Mouse (Mus musculus) lung, postnatal 0 days (tissue): ENCODE measurements around the gene Adck1. TPM values are rescaled to one million over a fixed set of nuclear protein-coding genes. Genes with fewer than 3 reads are reported as not detected.
"Not testable (repeated sequence)": the region's sequence is repeated elsewhere in the genome, so short reads cannot be mapped to it uniquely, and the experiment has no call there.

Source experiments
- ATAC-seq: fragments of 200-750 bp; cut with Nextera tagmentation; 2 replicates; pipeline ENCODE4 v1.8.0; 2017; ENCODE audit warnings: moderate library complexity
- DNase-seq: peaks from one replicate; pipeline ENCODE4 v3.0.0-alpha.2; 2016; ENCODE audit warnings: low spot score
- H3K27ac ChIP-seq: fragments of 300-500 bp; sonication (generic); 2 replicates; pipeline ENCODE4 v1.5.1; 2014; ENCODE audit warnings: antibody characterized with exemption, mild to moderate bottlenecking, low read length, mixed read lengths
- H3K27me3 ChIP-seq: fragments of 300-500 bp; sonication (generic); replicated peaks from 2 replicates; pipeline ENCODE4 v1.6.1; 2014; ENCODE audit warnings: low read length, mixed read lengths; ENCODE audit not compliant: insufficient read depth
- H3K36me3 ChIP-seq: fragments of 300-500 bp; sonication (generic); 2 replicates; pipeline ENCODE4 v1.6.1; 2014; ENCODE audit warnings: low read length, mixed read lengths; ENCODE audit not compliant: insufficient read depth
- H3K4me1 ChIP-seq: fragments of 300-500 bp; sonication (generic); 2 replicates; pipeline ENCODE4 v1.6.1; 2014; ENCODE audit warnings: antibody characterized with exemption, low read depth, low read length, mixed read lengths; ENCODE audit not compliant: insufficient read depth
- H3K4me2 ChIP-seq: fragments of 300-500 bp; sonication (generic); replicated peaks from 2 replicates; pipeline ENCODE4 v1.6.1; 2014; ENCODE audit warnings: low read depth, mild to moderate bottlenecking, low read length, moderate library complexity, mixed read lengths
- H3K4me3 ChIP-seq: fragments of 300-500 bp; sonication (generic); 2 replicates; pipeline ENCODE4 v1.5.1; 2014; ENCODE audit warnings: low read depth, low read length
- H3K9ac ChIP-seq: fragments of 300-500 bp; sonication (generic); replicated peaks from 2 replicates; pipeline ENCODE4 v1.6.1; 2014; ENCODE audit warnings: low read depth, mild to moderate bottlenecking
- H3K9me3 ChIP-seq: fragments of 300-500 bp; sonication (generic); 2 replicates; pipeline ENCODE4 v1.6.1; 2016; ENCODE audit warnings: low read length, mixed read lengths
- CTCF ChIP-seq: IDR thresholded peaks from 2 replicates; pipeline ENCODE4 v1.5.1; 2016; ENCODE audit warnings: antibody characterized with exemption, mild to moderate bottlenecking
- EP300 ChIP-seq: IDR thresholded peaks from 2 replicates; pipeline ENCODE4 v1.6.1; 2016; ENCODE audit warnings: antibody characterized with exemption, mild to moderate bottlenecking, control low read depth
- WGBS: fragments of 180-500 bp; shearing (Covaris S2); extraction: QIAGEN DNeasy Blood & Tissue Kit; methylation state at CpG from one replicate; pipeline ENCODE4 v1.1.7; 2014; 5-methylcytosine and 5-hydroxymethylcytosine counted together
- polyA plus RNA-seq: library from polyadenylated mRNA; unstranded; fragments of >200 nt; fragmentation: Nextera tagmentation; extraction: Ambion mirVana; gene quantifications from 2 replicates; pipeline ENCODE4 v1.2.1, GENCODE M21; 2015

Gene Adck1
- polyA plus RNA-seq, 1 experiment from 2014 or later = 12.9 TPM

- WGBS = 78% methylated on average over 6 of the region's 6 CpGs
- ATAC-seq = no peak
- no peak for DNase-seq
- Histone ChIP-seq H3K27ac (no peak overlapping the region), H3K4me3 (no peak overlapping the region), H3K9me3 (no peaks in the 10 kb centered on the region), H3K36me3 (no peaks in the 10 kb centered on the region), H3K9ac (no peak overlapping the region), H3K4me1 (no peaks in the 10 kb centered on the region), H3K4me2 (no peak overlapping the region), H3K27me3 (no peaks in the 10 kb centered on the region)
- TF ChIP-seq EP300 (no peak), CTCF (no peak)
Measured at GRCm38 (mm10) chr12:88466801-88467200, 106.4 kb downstream of the Adck1 start.

GRCm38 (mm10) chr12:88467257-88467656 is 106.9 kb downstream of the Adck1 start:
- Histone ChIP-seq H3K36me3 (no peaks in the 10 kb centered on the region), H3K4me1 (no peaks in the 10 kb centered on the region), H3K9ac (no peak overlapping the region), H3K4me3 (no peak overlapping the region), H3K4me2 (no peak overlapping the region), H3K27me3 (no peaks in the 10 kb centered on the region), H3K9me3 (no peaks in the 10 kb centered on the region), H3K27ac (no peak overlapping the region)
- ATAC-seq (no peak), DNase-seq (no peak)
- TF ChIP-seq EP300 (no peak), CTCF (no peak)
- 47% methylated on average over 3 of the region's 3 CpGs for WGBS

GRCm38 (mm10) chr12:88467935-88468465 is 107.6 kb downstream of the Adck1 start:
- TF ChIP-seq EP300 (no peak), CTCF (0 out of 2 replicates have a peak, but pooled peaks have one; percentile 3)
- 69% methylated on average over 5 of the region's 5 CpGs for WGBS
- Histone ChIP-seq H3K9ac (no peak overlapping the region), H3K27ac (no peak overlapping the region), H3K27me3 (no peaks in the 10 kb centered on the region), H3K4me1 (no peaks in the 10 kb centered on the region), H3K4me3 (no peak overlapping the region), H3K36me3 (no peaks in the 10 kb centered on the region), H3K9me3 (no peaks in the 10 kb centered on the region), H3K4me2 (no peak overlapping the region)
- DNase-seq (no peak), ATAC-seq (no peak)

- H3K9me3 ChIP-seq = no peaks in the 10 kb centered on the region
- no peaks in the 10 kb centered on the region for H3K27me3 ChIP-seq
- no peaks in the 10 kb centered on the region for H3K4me1 ChIP-seq
- H3K27ac ChIP-seq = no peak overlapping the region
- DNase-seq = no peak
- WGBS = 72% methylated on average over 6 of the region's 6 CpGs
- H3K9ac ChIP-seq = no peak overlapping the region
- H3K4me3 ChIP-seq = no peak overlapping the region
- H3K36me3 ChIP-seq = no peaks in the 10 kb centered on the region
- no peak overlapping the region for H3K4me2 ChIP-seq
- TF ChIP-seq EP300 (no peak), CTCF (no peak)
- ATAC-seq = no peak
Measured at GRCm38 (mm10) chr12:88468691-88469090, 108.3 kb downstream of the Adck1 start.

- DNase-seq, H3K9ac ChIP-seq, ATAC-seq: not testable (repeated sequence)
Measured at GRCm38 (mm10) chr12:88471884-88472283, 111.5 kb downstream of the Adck1 start.

GRCm38 (mm10) chr12:88472832-88473231 is 112.5 kb downstream of the Adck1 start:
- no peak overlapping the region for H3K9ac ChIP-seq
- H3K27me3 ChIP-seq = no peaks in the 10 kb centered on the region
- H3K36me3 ChIP-seq = no peaks in the 10 kb centered on the region
- no peak overlapping the region for H3K4me2 ChIP-seq
- H3K4me1 ChIP-seq = no peaks in the 10 kb centered on the region
- 69% methylated on average over 3 of the region's 3 CpGs for WGBS
- ATAC-seq = no peak
- no peaks in the 10 kb centered on the region for H3K9me3 ChIP-seq
- TF ChIP-seq CTCF = no peak
- no peak for TF ChIP-seq EP300
- no peak for DNase-seq
- no peak overlapping the region for H3K4me3 ChIP-seq
- no peak overlapping the region for H3K27ac ChIP-seq

More at GRCm38 (mm10) chr12:88471884-88472283, 111.5 kb downstream of the Adck1 start:
- H3K4me3 ChIP-seq, H3K27me3 ChIP-seq, H3K27ac ChIP-seq, H3K4me2 ChIP-seq, H3K36me3 ChIP-seq, H3K9me3 ChIP-seq, H3K4me1 ChIP-seq: not testable (repeated sequence)
- 63% methylated on average over 10 of the region's 10 CpGs for WGBS

GRCm38 (mm10) chr12:88473796-88474195 is 113.4 kb downstream of the Adck1 start:
- WGBS = 80% methylated on average over 6 of the region's 6 CpGs
- H3K4me2 ChIP-seq = no peak overlapping the region
- no peaks in the 10 kb centered on the region for H3K36me3 ChIP-seq
- H3K9me3 ChIP-seq = no peaks in the 10 kb centered on the region
- no peaks in the 10 kb centered on the region for H3K27me3 ChIP-seq
- DNase-seq (no peak), ATAC-seq (no peak)
- no peaks in the 10 kb centered on the region for H3K4me1 ChIP-seq
- H3K9ac ChIP-seq = no peak overlapping the region
- TF ChIP-seq CTCF = no peak
- no peak for TF ChIP-seq EP300
- no peak overlapping the region for H3K27ac ChIP-seq
- H3K4me3 ChIP-seq = no peak overlapping the region
